Mouse (Mus musculus) gastrocnemius, postnatal 14 days (tissue): ENCODE measurements around the gene Kif9. TPM values are rescaled to one million over a fixed set of nuclear protein-coding genes. Genes with fewer than 3 reads are reported as not detected.

Source experiments
- total RNA-seq, 2 experiments: library from RNA; stranded (reverse); gene quantifications; 2 replicates each; pipeline ENCODE4 v1.2.3; 2021

Kif9 gene
- total RNA-seq, 2 experiments from 2014 or later = 0.16 to 0.20 TPM

Other genes with a start within 250 kb of the Kif9 start
- gene Cspg5, start 233.2 kb upstream of the Kif9 start, total RNA-seq = under 1 TPM; 0.43 to 0.58 TPM
- gene Elp6, start 171.8 kb upstream of the Kif9 start, total RNA-seq = 1 to 10 TPM; 2.5 to 3.9 TPM
- 10 to 100 TPM; 24.1 to 26.1 TPM for gene Scap, start 143.7 kb upstream of the Kif9 start, total RNA-seq
- 10 to 100 TPM; 10.2 to 10.3 TPM for gene Ptpn23, start 68.7 kb upstream of the Kif9 start, total RNA-seq
- gene Ngp, start 57.2 kb upstream of the Kif9 start, total RNA-seq = under 1 TPM in 1 of 2 experiments, not detected in 1; 0.18 TPM
- 1 to 10 TPM; 6.6 to 8.4 TPM for gene Klhl18, start 264 bp upstream of the Kif9 start, total RNA-seq
- 10 to 100 TPM; 31.1 to 33.9 TPM for gene Setd2, start 55.6 kb downstream of the Kif9 start, total RNA-seq
- gene Nradd, start 147.5 kb downstream of the Kif9 start, total RNA-seq = 1 to 10 TPM; 1.2 to 2.5 TPM
- 1 to 10 TPM; 2.5 to 4.1 TPM for gene Nbeal2, start 177.2 kb downstream of the Kif9 start, total RNA-seq
- 10 to 100 TPM; 46.4 to 52.6 TPM for gene Ccdc12, start 179.5 kb downstream of the Kif9 start, total RNA-seq